Mouse (Mus musculus): Measurements from ENCODE around the gene Clgn. TPM values are rescaled to one million over a fixed set of nuclear protein-coding genes. Genes with fewer than 3 reads are reported as not detected.
"Not testable (repeated sequence)": the region's sequence is repeated elsewhere in the genome, so short reads cannot be mapped to it uniquely, and the experiment has no call there.

The Clgn gene
- polyA plus RNA-seq, 1 experiment from 2014 or later = 4.6 TPM

GRCm38 (mm10) chr8:83426104-83426759 is 36.6 kb downstream of the Clgn start:
- Histone ChIP-seq H3K9ac (replicated peaks; ENCODE audit: low read length) (no peak overlapping the region), H3K4me1 (ENCODE audit: control insufficient read depth, insufficient read depth, low read length) (no peaks in the 10 kb centered on the region)
- ATAC-seq (replicated peaks; ENCODE audit: insufficient number of reproducible peaks, low FRiP score, low TSS enrichment, low read depth) = no peak

GRCm38 (mm10) chr8:83426949-83427348 is 37.3 kb downstream of the Clgn start:
- Histone ChIP-seq H3K9ac (replicated peaks; ENCODE audit: low read length) (no peak overlapping the region), H3K9me3 (replicated peaks; ENCODE audit: control insufficient read depth, low read length) (no peaks in the 10 kb centered on the region), H3K4me2 (ENCODE audit: low read depth, low read length) (no peak overlapping the region), H3K4me1 (ENCODE audit: control insufficient read depth, insufficient read depth, low read length) (no peaks in the 10 kb centered on the region), H3K27me3 (ENCODE audit: control insufficient read depth, insufficient read depth, low read length) (no peaks in the 10 kb centered on the region), H3K4me3 (ENCODE audit: low read depth, low read length) (no peak overlapping the region), H3K27ac (replicated peaks; ENCODE audit: low read depth, low read length) (no peak overlapping the region), H3K36me3 (replicated peaks; ENCODE audit: control insufficient read depth, insufficient read depth, low read depth, low read length) (no peaks in the 10 kb centered on the region)
- 81% methylated on average over 7 of the region's 7 CpGs for WGBS
- ATAC-seq (replicated peaks; ENCODE audit: insufficient number of reproducible peaks, low FRiP score, low TSS enrichment, low read depth) (no peak), DNase-seq (ENCODE audit: low spot score) (no peak)

More at GRCm38 (mm10) chr8:83426104-83426759, 36.6 kb downstream of the Clgn start:
- Histone ChIP-seq H3K4me3 (ENCODE audit: low read depth, low read length) (no peak overlapping the region), H3K9me3 (replicated peaks; ENCODE audit: control insufficient read depth, low read length) (no peaks in the 10 kb centered on the region), H3K4me2 (ENCODE audit: low read depth, low read length) (no peak overlapping the region), H3K27ac (replicated peaks; ENCODE audit: low read depth, low read length) (no peak overlapping the region), H3K27me3 (ENCODE audit: control insufficient read depth, insufficient read depth, low read length) (no peaks in the 10 kb centered on the region), H3K36me3 (replicated peaks; ENCODE audit: control insufficient read depth, insufficient read depth, low read depth, low read length) (no peaks in the 10 kb centered on the region)
- WGBS = 77% methylated on average over 11 of the region's 11 CpGs
- DNase-seq (ENCODE audit: low spot score) = no peak

GRCm38 (mm10) chr8:83428621-83429020 is 39.0 kb downstream of the Clgn start:
- not testable (repeated sequence) for H3K27me3 ChIP-seq (ENCODE audit: control insufficient read depth, insufficient read depth, low read length); ATAC-seq (replicated peaks; ENCODE audit: insufficient number of reproducible peaks, low FRiP score, low TSS enrichment, low read depth); H3K4me3 ChIP-seq (ENCODE audit: low read depth, low read length); H3K9me3 ChIP-seq (replicated peaks; ENCODE audit: control insufficient read depth, low read length); H3K36me3 ChIP-seq (replicated peaks; ENCODE audit: control insufficient read depth, insufficient read depth, low read depth, low read length); H3K27ac ChIP-seq (replicated peaks; ENCODE audit: low read depth, low read length); DNase-seq (ENCODE audit: low spot score); H3K9ac ChIP-seq (replicated peaks; ENCODE audit: low read length); H3K4me1 ChIP-seq (ENCODE audit: control insufficient read depth, insufficient read depth, low read length); H3K4me2 ChIP-seq (ENCODE audit: low read depth, low read length)
- 88% methylated on average over 3 of the region's 3 CpGs for WGBS

- Histone ChIP-seq H3K27me3 (ENCODE audit: control insufficient read depth, insufficient read depth, low read length) (no peaks in the 10 kb centered on the region), H3K9ac (replicated peaks; ENCODE audit: low read length) (no peak overlapping the region), H3K4me1 (ENCODE audit: control insufficient read depth, insufficient read depth, low read length) (no peaks in the 10 kb centered on the region), H3K4me2 (ENCODE audit: low read depth, low read length) (no peak overlapping the region), H3K36me3 (replicated peaks; ENCODE audit: control insufficient read depth, insufficient read depth, low read depth, low read length) (no peaks in the 10 kb centered on the region), H3K27ac (replicated peaks; ENCODE audit: low read depth, low read length) (no peak overlapping the region), H3K4me3 (ENCODE audit: low read depth, low read length) (no peak overlapping the region), H3K9me3 (replicated peaks; ENCODE audit: control insufficient read depth, low read length) (no peaks in the 10 kb centered on the region)
- 72% methylated on average over 4 of the region's 4 CpGs for WGBS
- DNase-seq (ENCODE audit: low spot score) (no peak), ATAC-seq (replicated peaks; ENCODE audit: insufficient number of reproducible peaks, low FRiP score, low TSS enrichment, low read depth) (no peak)
Observed at GRCm38 (mm10) chr8:83429071-83429524, 39.4 kb downstream of the Clgn start.

- Histone ChIP-seq H3K9me3 (replicated peaks; ENCODE audit: control insufficient read depth, low read length) (no peaks in the 10 kb centered on the region), H3K4me1 (ENCODE audit: control insufficient read depth, insufficient read depth, low read length) (no peaks in the 10 kb centered on the region), H3K27me3 (ENCODE audit: control insufficient read depth, insufficient read depth, low read length) (no peaks in the 10 kb centered on the region), H3K4me3 (ENCODE audit: low read depth, low read length) (no peak overlapping the region), H3K36me3 (replicated peaks; ENCODE audit: control insufficient read depth, insufficient read depth, low read depth, low read length) (no peaks in the 10 kb centered on the region), H3K4me2 (ENCODE audit: low read depth, low read length) (no peak overlapping the region), H3K9ac (replicated peaks; ENCODE audit: low read length) (no peak overlapping the region), H3K27ac (replicated peaks; ENCODE audit: low read depth, low read length) (no peak overlapping the region)
- DNase-seq (ENCODE audit: low spot score) (no peak), ATAC-seq (replicated peaks; ENCODE audit: insufficient number of reproducible peaks, low FRiP score, low TSS enrichment, low read depth) (no peak)
- WGBS = 86% methylated on average over 1 of the region's 1 CpGs
Observed at GRCm38 (mm10) chr8:83437077-83437476, 47.4 kb downstream of the Clgn start.

- Histone ChIP-seq H3K4me2 (ENCODE audit: low read depth, low read length) (peak overlapping the region; percentile 63), H3K9me3 (replicated peaks; ENCODE audit: control insufficient read depth, low read length) (no peaks in the 10 kb centered on the region), H3K27ac (replicated peaks; ENCODE audit: low read depth, low read length) (peak overlapping the region; percentile 87), H3K36me3 (replicated peaks; ENCODE audit: control insufficient read depth, insufficient read depth, low read depth, low read length) (no peaks in the 10 kb centered on the region), H3K4me3 (ENCODE audit: low read depth, low read length) (peak overlapping the region; percentile 94), H3K4me1 (ENCODE audit: control insufficient read depth, insufficient read depth, low read length) (no peaks in the 10 kb centered on the region), H3K9ac (replicated peaks; ENCODE audit: low read length) (peak overlapping the region; percentile 96), H3K27me3 (ENCODE audit: control insufficient read depth, insufficient read depth, low read length) (no peaks in the 10 kb centered on the region)
- 2% methylated on average over 29 of the region's 29 CpGs for WGBS
- no peak for ATAC-seq (replicated peaks; ENCODE audit: insufficient number of reproducible peaks, low FRiP score, low TSS enrichment, low read depth)
- peak; percentile 41 for DNase-seq (ENCODE audit: low spot score)
Observed at GRCm38 (mm10) chr8:83441656-83442242, 52.1 kb downstream of the Clgn start.

GRCm38 (mm10) chr8:83442243-83443051 is 52.8 kb downstream of the Clgn start:
- Histone ChIP-seq H3K9me3 (replicated peaks; ENCODE audit: control insufficient read depth, low read length) (no peaks in the 10 kb centered on the region), H3K9ac (replicated peaks; ENCODE audit: low read length) (peak overlapping the region; percentile 96), H3K4me3 (ENCODE audit: low read depth, low read length) (peak overlapping the region; percentile 94), H3K27me3 (ENCODE audit: control insufficient read depth, insufficient read depth, low read length) (no peaks in the 10 kb centered on the region), H3K27ac (replicated peaks; ENCODE audit: low read depth, low read length) (peak overlapping the region; percentile 87), H3K4me1 (ENCODE audit: control insufficient read depth, insufficient read depth, low read length) (no peaks in the 10 kb centered on the region), H3K4me2 (ENCODE audit: low read depth, low read length) (peak overlapping the region; percentile 63), H3K36me3 (replicated peaks; ENCODE audit: control insufficient read depth, insufficient read depth, low read depth, low read length) (no peaks in the 10 kb centered on the region)
- WGBS = under 1% methylated on average over 64 of the region's 64 CpGs
- ATAC-seq (replicated peaks; ENCODE audit: insufficient number of reproducible peaks, low FRiP score, low TSS enrichment, low read depth) = peak; percentile 100
- DNase-seq (ENCODE audit: low spot score) = peak; percentile 99

- H3K4me1 ChIP-seq (ENCODE audit: control insufficient read depth, insufficient read depth, low read length) = no peaks in the 10 kb centered on the region
- WGBS = 30% methylated on average over 5 of the region's 5 CpGs
- no peaks in the 10 kb centered on the region for H3K36me3 ChIP-seq (replicated peaks; ENCODE audit: control insufficient read depth, insufficient read depth, low read depth, low read length)
- H3K4me3 ChIP-seq (ENCODE audit: low read depth, low read length) = peak overlapping the region; percentile 37
- H3K9me3 ChIP-seq (replicated peaks; ENCODE audit: control insufficient read depth, low read length) = no peaks in the 10 kb centered on the region
- H3K27ac ChIP-seq (replicated peaks; ENCODE audit: low read depth, low read length) = peak overlapping the region; percentile 82
- peak overlapping the region; percentile 67 for H3K9ac ChIP-seq (replicated peaks; ENCODE audit: low read length)
- ATAC-seq (replicated peaks; ENCODE audit: insufficient number of reproducible peaks, low FRiP score, low TSS enrichment, low read depth) = no peak; the same call in none of the 2 replicates
- peak overlapping the region; percentile 59 for H3K4me2 ChIP-seq (ENCODE audit: low read depth, low read length)
- H3K27me3 ChIP-seq (ENCODE audit: control insufficient read depth, insufficient read depth, low read length) = no peaks in the 10 kb centered on the region
- DNase-seq (ENCODE audit: low spot score) = peak; percentile 4
Observed at GRCm38 (mm10) chr8:83443052-83443400, 53.4 kb downstream of the Clgn start.

Measured in embryonic facial prominence, embryonic 11.5 days (tissue).